Comparison of ENCODE assay signal across 32 mouse cellular contexts in the genomic region with DNA sequence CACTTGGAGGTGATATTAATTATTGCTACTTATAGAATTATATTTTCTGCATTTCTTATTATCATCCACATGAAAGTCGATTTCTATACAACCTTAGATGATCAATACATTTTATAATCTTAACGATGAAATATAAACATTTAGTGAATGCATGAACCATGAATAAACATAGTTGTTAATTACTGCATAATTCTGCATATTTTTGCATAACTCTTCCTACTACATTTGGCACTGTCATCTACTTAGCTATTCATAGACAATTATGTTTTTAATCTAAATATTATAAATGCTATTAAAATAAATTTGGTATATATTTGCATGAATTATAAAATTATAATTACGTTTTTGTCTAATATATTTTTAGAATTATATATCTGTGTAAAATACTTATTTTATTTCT.
"Had no signal": no experiment of that assay in that cellular context is flagged by ENCODE, and none has a peak within 500 bp of the region (broad histone marks: within the 10 kb centered on the region; RNA-seq: fewer than 3 reads in every experiment).

No protein-coding gene starts in this region.

- ATAC-seq: hindbrain, embryonic 16.5 days; hindbrain, postnatal 0 days; inflammation-experienced regulatory T-cells, adult 6 months; intestine, embryonic 15.5 days; intestine, embryonic 16.5 days; intestine, postnatal 0 days had no signal

- H3K4me3 ChIP-seq: heart, embryonic 15.5 days; hindbrain, embryonic 10.5 days; hindbrain, embryonic 12.5 days; hindbrain, embryonic 13.5 days; hindbrain, embryonic 15.5 days; intestine, embryonic 15.5 days; kidney, embryonic 15.5 days; layer of hippocampus, adult 2 months; left cerebral cortex, adult 2 months had no signal

- H3K27me3 ChIP-seq: heart, embryonic 15.5 days; hindbrain, embryonic 12.5 days; hindbrain, embryonic 13.5 days; hindbrain, embryonic 15.5 days; intestine, embryonic 15.5 days; kidney, embryonic 15.5 days had no signal

- H3K4me2 ChIP-seq: heart, embryonic 15.5 days; hindbrain, embryonic 12.5 days; hindbrain, embryonic 13.5 days; hindbrain, embryonic 14.5 days; hindbrain, embryonic 15.5 days; intestine, embryonic 15.5 days; kidney, embryonic 15.5 days had no signal

- H3K9me3 ChIP-seq: heart, embryonic 15.5 days; hindbrain, embryonic 10.5 days; hindbrain, embryonic 12.5 days; hindbrain, embryonic 13.5 days; hindbrain, embryonic 15.5 days; intestine, embryonic 15.5 days; kidney, embryonic 15.5 days had no signal

- H3K9ac ChIP-seq: heart, embryonic 15.5 days; hindbrain, embryonic 12.5 days; hindbrain, embryonic 13.5 days; hindbrain, embryonic 14.5 days; hindbrain, embryonic 15.5 days; intestine, embryonic 15.5 days; kidney, embryonic 15.5 days had no signal

- H3K4me1 ChIP-seq: heart, embryonic 15.5 days; hindbrain, embryonic 10.5 days; hindbrain, embryonic 12.5 days; hindbrain, embryonic 13.5 days; hindbrain, embryonic 15.5 days; intestine, embryonic 15.5 days; kidney, embryonic 15.5 days had no signal

- DNase-seq: heart, postnatal 10 days; heart, postnatal 14 days; heart, postnatal 36 days; heart, postnatal 4 days; kidney, adult 11 months; kidney, adult 18-20 months; kidney, adult 2 months; kidney, adult 8-10 months; kidney, adult 9 months; kidney, postnatal 10 days; kidney, postnatal 14 days; kidney, postnatal 25 days; kidney, postnatal 36 days; kidney, postnatal 4 days; layer of hippocampus, adult 9-11 months; layer of hippocampus, postnatal 36 days had no signal

- H3K36me3 ChIP-seq: heart, embryonic 15.5 days; hindbrain, embryonic 10.5 days; hindbrain, embryonic 12.5 days; hindbrain, embryonic 13.5 days; hindbrain, embryonic 15.5 days; intestine, embryonic 15.5 days; kidney, embryonic 15.5 days had no signal

- H3K27ac ChIP-seq: heart, embryonic 15.5 days; hindbrain, embryonic 10.5 days; hindbrain, embryonic 12.5 days; hindbrain, embryonic 13.5 days; hindbrain, embryonic 14.5 days; hindbrain, embryonic 15.5 days; hindbrain, postnatal 0 days; intestine, embryonic 15.5 days; kidney, embryonic 15.5 days; kidney, postnatal 0 days; layer of hippocampus, adult 2 months; left cerebral cortex, adult 2 months had no signal
